Mouse (Mus musculus): ENCODE results near the gene Zswim3.

DNA sequence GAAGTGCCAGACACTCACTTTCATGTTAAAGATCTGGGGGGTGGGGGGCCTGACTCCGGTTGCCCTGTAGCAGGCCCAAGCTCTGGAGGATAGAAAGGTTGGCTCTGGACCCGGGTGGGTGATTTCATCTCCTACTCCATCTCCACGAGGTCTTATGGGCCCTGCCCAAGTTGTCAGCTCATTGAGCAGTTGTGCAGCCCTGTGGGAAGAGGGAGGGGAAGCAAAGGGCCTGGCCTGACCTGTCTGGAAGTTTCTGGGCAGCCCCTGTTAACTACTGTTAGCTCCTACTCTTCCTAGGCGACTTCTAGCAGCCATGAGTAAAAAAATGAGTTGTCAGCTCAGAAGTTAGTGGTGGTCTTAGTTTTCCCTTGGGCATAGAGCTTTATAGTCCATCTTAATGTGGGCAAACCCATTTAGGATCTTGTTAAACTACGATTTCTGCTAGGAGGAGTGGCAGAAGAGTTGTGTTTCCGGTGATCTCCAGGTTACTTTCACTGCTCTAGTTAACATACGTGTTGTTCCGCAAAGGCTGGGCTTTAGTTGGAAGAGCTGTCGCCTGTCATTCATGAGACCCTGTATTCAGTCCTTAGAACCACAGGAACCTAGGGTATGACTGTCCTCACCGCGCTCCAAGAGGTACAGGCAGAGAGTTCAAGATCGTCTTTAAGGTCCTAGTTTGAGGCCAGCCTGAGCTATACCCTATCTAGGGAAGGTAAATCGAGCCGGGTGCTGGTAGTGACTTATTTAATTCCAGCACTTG lies 31.5 kb upstream of the Zswim3 start:
- TF ChIP-seq CTCF (IDR thresholded peaks at IDR 0.05; ENCODE audit: borderline replicate concordance, control insufficient read depth, extremely low read depth, insufficient read depth, low read length, poor library complexity): no peak
- no peak for TF ChIP-seq POLR2A (IDR thresholded peaks at IDR 0.05; ENCODE audit: control insufficient read depth, extremely low read depth, insufficient read depth, low read length, poor library complexity)
